Mouse (Mus musculus) forebrain, embryonic 15.5 days (tissue): ENCODE measurements around the gene Rex1bd. TPM values are rescaled to one million over a fixed set of nuclear protein-coding genes. Genes with fewer than 3 reads are reported as not detected.

Experiments
- ATAC-seq: fragments of 200-750 bp; cut with Nextera tagmentation; replicated peaks from 2 replicates; pipeline ENCODE4 v1.8.0; 2017; ENCODE audit warnings: mild to moderate bottlenecking, moderate TSS enrichment, moderate library complexity
- H3K27ac ChIP-seq: fragments of 300-500 bp; sonication (generic); replicated peaks from 2 replicates; pipeline ENCODE4 v1.5.1; 2015; ENCODE audit warnings: mild to moderate bottlenecking, inconsistent platforms
- H3K27me3 ChIP-seq: fragments of 300-500 bp; sonication (generic); 2 replicates; pipeline ENCODE4 v1.6.1; 2015; ENCODE audit warnings: inconsistent platforms
- H3K36me3 ChIP-seq: fragments of 300-500 bp; sonication (generic); 2 replicates; pipeline ENCODE4 v1.6.1; 2015; ENCODE audit warnings: mild to moderate bottlenecking, inconsistent platforms
- H3K4me1 ChIP-seq: fragments of 300-500 bp; sonication (generic); 2 replicates; pipeline ENCODE4 v1.6.1; 2015; ENCODE audit warnings: inconsistent platforms
- H3K4me2 ChIP-seq: fragments of 300-500 bp; sonication (generic); replicated peaks from 2 replicates; pipeline ENCODE4 v1.6.1; 2015; ENCODE audit warnings: mild to moderate bottlenecking, inconsistent platforms
- H3K4me3 ChIP-seq: fragments of 300-500 bp; sonication (generic); 2 replicates; pipeline ENCODE4 v1.5.1; 2015; ENCODE audit warnings: mild to moderate bottlenecking, inconsistent platforms
- H3K9ac ChIP-seq: fragments of 300-500 bp; sonication (generic); replicated peaks from 2 replicates; pipeline ENCODE4 v1.6.1; 2015; ENCODE audit warnings: mild to moderate bottlenecking, inconsistent platforms
- H3K9me3 ChIP-seq: fragments of 300-500 bp; sonication (generic); 2 replicates; pipeline ENCODE4 v1.6.1; 2016; ENCODE audit warnings: inconsistent platforms
- WGBS: fragments of 180-500 bp; shearing (Covaris S2); methylation state at CpG from one replicate; pipeline ENCODE4 v1.1.7; 2015; ENCODE audit warnings: mixed read lengths; 5-methylcytosine and 5-hydroxymethylcytosine counted together
- polyA plus RNA-seq: library from polyadenylated mRNA; unstranded; fragments of >200 nt; fragmentation: Nextera tagmentation; extraction: Ambion mirVana; gene quantifications from 2 replicates; pipeline ENCODE4 v1.2.1, GENCODE M21; 2015

Gene Rex1bd
- polyA plus RNA-seq = 164 and 176 TPM in 2 replicates

- peak within 1 kb of the TSS; percentile 96 for H3K27ac ChIP-seq
- H3K4me1 ChIP-seq = peaks cover 62% of the 10 kb centered on the region
- H3K4me3 ChIP-seq = peak within 1 kb of the TSS; percentile 92
Observed at GRCm38 (mm10) chr8:70506328-70507026, at the start of gene Rex1bd. Gene Rex1bd (minus strand): TSS chr8:70506752.

GRCm38 (mm10) chr8:70555079-70555747 lies 48.7 kb upstream of the Rex1bd start:
- Histone ChIP-seq H3K27ac (no peak overlapping the region), H3K4me3 (no peak overlapping the region), H3K36me3 (no peaks in the 10 kb centered on the region), H3K4me1 (peaks cover 16% of the 10 kb centered on the region), H3K9me3 (no peaks in the 10 kb centered on the region), H3K27me3 (no peaks in the 10 kb centered on the region), H3K4me2 (no peak overlapping the region), H3K9ac (no peak overlapping the region)
- WGBS = 88% methylated on average over 4 of the region's 4 CpGs
- no peak for ATAC-seq

More at GRCm38 (mm10) chr8:70506328-70507026, at the start of gene Rex1bd:
- Histone ChIP-seq H3K27me3 (peaks cover 16% of the 10 kb centered on the region), H3K9ac (peak within 1 kb of the TSS; percentile 98), H3K9me3 (no peaks in the 10 kb centered on the region), H3K36me3 (peaks cover 19% of the 10 kb centered on the region), H3K4me2 (peak within 1 kb of the TSS; percentile 69)
- peak; percentile 85 for ATAC-seq
- 3% methylated on average over 40 of the region's 40 CpGs for WGBS

GRCm38 (mm10) chr8:70553740-70554139 lies 47.2 kb upstream of the Rex1bd start:
- Histone ChIP-seq H3K27ac (peak overlapping the region; percentile 14; the same call in 1 of the 2 replicates), H3K4me3 (no peak overlapping the region), H3K9ac (no peak overlapping the region), H3K4me1 (peaks cover 16% of the 10 kb centered on the region), H3K4me2 (no peak overlapping the region), H3K36me3 (no peaks in the 10 kb centered on the region), H3K27me3 (no peaks in the 10 kb centered on the region), H3K9me3 (no peaks in the 10 kb centered on the region)
- ATAC-seq = 0 out of 2 replicates have a peak, but pooled peaks have one; percentile 30

DNA sequence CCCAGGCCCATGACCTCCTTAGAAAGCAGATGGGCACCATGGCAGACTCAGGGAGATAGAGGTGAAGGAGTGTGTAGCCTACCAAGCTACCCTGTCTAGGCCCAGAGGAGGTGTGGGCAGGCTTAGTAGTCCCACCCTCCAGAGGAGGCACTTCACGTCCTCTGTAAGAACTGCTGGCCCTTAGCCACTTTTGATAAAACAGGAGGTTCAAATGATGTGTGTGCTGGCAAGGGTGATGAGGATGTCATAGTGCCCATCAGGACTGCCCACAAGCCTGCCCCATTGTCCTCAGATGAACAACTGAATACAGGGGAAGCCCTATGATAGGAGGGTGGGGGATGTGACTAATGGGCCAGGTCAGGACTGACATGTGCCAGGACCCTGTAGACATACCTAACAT lies 46.3 kb upstream of the Rex1bd start:
- peaks cover 16% of the 10 kb centered on the region for H3K4me1 ChIP-seq
- H3K4me2 ChIP-seq = no peak overlapping the region
- H3K4me3 ChIP-seq = no peak overlapping the region
- H3K9me3 ChIP-seq = no peaks in the 10 kb centered on the region
- H3K27ac ChIP-seq = no peak overlapping the region
- no peaks in the 10 kb centered on the region for H3K27me3 ChIP-seq
- H3K9ac ChIP-seq = 0 out of 2 replicates have a peak overlapping the region, but pooled peaks have one; percentile 1
- H3K36me3 ChIP-seq = no peaks in the 10 kb centered on the region
- WGBS = 33% methylated on average over 1 of the region's 1 CpGs
- no peak for ATAC-seq

DNA sequence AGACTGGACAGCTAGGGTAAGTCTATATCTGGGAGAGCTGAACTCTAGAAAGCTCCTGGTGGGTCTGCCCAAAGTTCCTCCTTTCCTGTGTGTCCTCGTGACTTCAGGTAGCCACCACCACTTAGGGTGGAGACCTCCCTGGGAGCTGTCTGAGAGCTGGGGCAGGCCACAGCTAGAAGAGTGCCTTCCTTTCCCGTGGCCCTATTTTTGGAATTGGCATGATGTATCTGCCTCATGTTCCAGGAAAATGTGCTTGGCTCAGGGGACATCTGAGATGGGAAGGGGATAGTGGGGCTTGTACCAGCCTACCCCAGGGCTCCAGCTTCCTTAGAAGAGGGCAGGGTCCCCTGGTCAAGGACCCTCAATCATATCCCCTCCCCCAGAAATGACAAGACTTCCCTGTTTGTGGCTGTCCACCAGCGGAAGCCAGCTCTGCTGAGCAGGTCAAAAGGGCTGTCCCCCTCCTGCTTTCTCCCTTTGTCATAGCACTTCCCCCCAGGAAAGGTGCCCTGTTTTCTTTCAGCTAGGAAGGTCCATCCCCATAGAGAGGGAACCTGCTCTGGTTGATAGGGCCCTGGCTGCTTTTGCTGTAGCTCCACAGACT lies 45.1 kb upstream of the Rex1bd start:
- Histone ChIP-seq H3K4me2 (no peak overlapping the region), H3K27me3 (no peaks in the 10 kb centered on the region), H3K9ac (no peak overlapping the region), H3K9me3 (no peaks in the 10 kb centered on the region), H3K36me3 (no peaks in the 10 kb centered on the region), H3K27ac (no peak overlapping the region), H3K4me3 (no peak overlapping the region), H3K4me1 (peaks cover 16% of the 10 kb centered on the region)
- ATAC-seq = no peak
- 81% methylated on average over 3 of the region's 3 CpGs for WGBS

DNA sequence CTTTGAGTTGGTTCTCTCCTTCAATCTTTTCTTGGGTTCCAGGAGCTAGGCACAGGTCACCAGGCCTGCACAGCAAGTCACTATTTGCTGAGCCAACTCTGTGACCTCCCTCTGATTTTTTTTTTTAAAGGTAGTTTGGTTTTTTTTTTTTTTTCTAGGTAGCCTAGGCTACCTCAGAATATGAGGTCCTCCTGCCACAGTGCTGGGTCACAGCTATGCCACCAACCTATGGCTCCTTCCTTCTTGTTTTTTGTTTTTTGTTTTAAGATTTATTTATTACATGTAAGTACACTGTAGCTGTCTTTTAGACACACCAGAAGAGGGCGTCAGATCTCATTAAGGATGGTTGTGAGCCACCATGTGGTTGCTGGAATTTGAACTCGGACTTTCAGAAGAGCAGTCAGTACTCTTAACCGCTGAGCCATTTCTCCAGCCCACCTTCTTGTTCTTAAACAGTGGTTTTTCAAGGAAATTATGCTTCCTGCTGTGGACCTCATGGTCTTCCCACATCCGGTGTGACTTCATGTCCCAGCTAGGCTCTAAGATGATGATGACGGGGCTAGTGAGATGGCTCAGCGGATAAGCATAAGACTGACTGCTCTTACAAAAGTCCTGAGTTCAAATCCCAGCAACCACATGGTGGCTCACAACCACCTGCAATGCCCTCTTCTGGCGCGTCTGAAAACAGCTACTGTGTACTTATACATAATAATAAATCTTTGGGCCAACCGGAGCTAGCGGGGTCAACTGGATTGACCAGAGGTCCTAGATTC lies 43.0 kb upstream of the Rex1bd start:
- H3K9me3 ChIP-seq = no peaks in the 10 kb centered on the region
- no peaks in the 10 kb centered on the region for H3K27me3 ChIP-seq
- H3K36me3 ChIP-seq = no peaks in the 10 kb centered on the region
- H3K27ac ChIP-seq = no peak overlapping the region
- H3K4me2 ChIP-seq = no peak overlapping the region
- no peak overlapping the region for H3K9ac ChIP-seq
- 92% methylated on average over 10 of the region's 10 CpGs for WGBS
- H3K4me1 ChIP-seq = peaks cover 16% of the 10 kb centered on the region
- no peak overlapping the region for H3K4me3 ChIP-seq
- ATAC-seq = no peak

GRCm38 (mm10) chr8:70547762-70548161 lies 41.2 kb upstream of the Rex1bd start:
- Histone ChIP-seq H3K36me3 (no peaks in the 10 kb centered on the region), H3K4me1 (0 out of 2 replicates have a peak, but pooled peaks cover 4% of the 10 kb centered on the region), H3K9me3 (no peaks in the 10 kb centered on the region), H3K27me3 (no peaks in the 10 kb centered on the region), H3K27ac (no peak overlapping the region), H3K9ac (no peak overlapping the region), H3K4me2 (no peak overlapping the region), H3K4me3 (no peak overlapping the region)
- 88% methylated on average over 6 of the region's 6 CpGs for WGBS
- no peak for ATAC-seq

DNA sequence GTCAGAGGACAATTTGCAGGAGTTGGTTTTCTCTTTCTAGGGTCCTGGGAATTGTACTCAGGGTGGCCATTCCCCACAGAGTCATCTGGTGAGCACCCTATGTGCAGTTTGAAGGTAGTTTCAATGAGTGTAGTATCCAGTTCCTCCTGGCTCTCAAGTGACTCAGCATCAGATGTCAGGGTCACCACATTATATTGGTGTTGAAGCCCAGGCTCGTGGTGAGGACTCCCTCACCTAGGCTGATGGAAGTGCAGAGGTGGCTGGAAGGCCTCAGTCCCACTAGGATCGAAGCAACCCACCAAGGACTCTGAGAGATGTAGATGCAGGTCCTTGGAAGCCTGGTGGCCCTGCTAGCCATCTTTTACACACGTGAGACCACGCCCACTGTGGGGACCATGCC lies 39.9 kb upstream of the Rex1bd start:
- Histone ChIP-seq H3K9me3 (no peaks in the 10 kb centered on the region), H3K36me3 (no peaks in the 10 kb centered on the region), H3K4me1 (peaks cover 10% of the 10 kb centered on the region), H3K27ac (no peak overlapping the region), H3K4me3 (no peak overlapping the region), H3K4me2 (no peak overlapping the region), H3K9ac (no peak overlapping the region), H3K27me3 (no peaks in the 10 kb centered on the region)
- ATAC-seq = no peak
- WGBS = 92% methylated on average over 4 of the region's 4 CpGs

- no peaks in the 10 kb centered on the region for H3K27me3 ChIP-seq
- H3K4me3 ChIP-seq = no peak overlapping the region
- no peak for ATAC-seq
- WGBS = 81% methylated on average over 6 of the region's 6 CpGs
- H3K9me3 ChIP-seq = no peaks in the 10 kb centered on the region
- H3K27ac ChIP-seq = no peak overlapping the region
- no peaks in the 10 kb centered on the region for H3K36me3 ChIP-seq
- peaks cover 25% of the 10 kb centered on the region for H3K4me1 ChIP-seq
- H3K9ac ChIP-seq = no peak overlapping the region
- H3K4me2 ChIP-seq = no peak overlapping the region
Observed at GRCm38 (mm10) chr8:70544200-70544687, 37.7 kb upstream of the Rex1bd start.

DNA sequence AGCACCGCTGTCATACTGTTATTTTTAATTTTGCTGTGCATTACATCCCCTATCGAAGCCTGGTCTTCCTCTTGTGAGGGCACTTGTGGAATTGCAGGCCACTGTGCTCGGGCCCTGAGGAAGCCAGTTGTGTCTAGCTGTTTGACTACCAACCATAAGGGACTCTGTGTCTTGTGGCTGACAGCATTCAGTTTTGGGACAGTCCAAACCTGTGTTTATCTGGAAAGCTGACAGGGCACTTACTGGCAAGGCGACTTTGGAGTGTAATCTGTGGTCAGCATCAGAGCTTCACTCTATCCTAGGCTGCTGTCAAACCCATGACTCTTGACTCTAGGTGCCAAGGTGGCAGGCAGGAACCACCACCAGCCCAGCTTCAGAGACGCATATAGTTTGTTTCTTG lies 34.5 kb upstream of the Rex1bd start:
- ATAC-seq = no peak
- Histone ChIP-seq H3K4me3 (peak overlapping the region; percentile 90; the same call in 1 of the 2 replicates), H3K36me3 (peaks cover 11% of the 10 kb centered on the region), H3K4me1 (peaks cover 31% of the 10 kb centered on the region), H3K27ac (no peak overlapping the region), H3K27me3 (no peaks in the 10 kb centered on the region), H3K4me2 (peak overlapping the region; percentile 85), H3K9ac (no peak overlapping the region; the same call in 1 of the 2 replicates), H3K9me3 (no peaks in the 10 kb centered on the region)
- WGBS = 88% methylated on average over 5 of the region's 5 CpGs

DNA sequence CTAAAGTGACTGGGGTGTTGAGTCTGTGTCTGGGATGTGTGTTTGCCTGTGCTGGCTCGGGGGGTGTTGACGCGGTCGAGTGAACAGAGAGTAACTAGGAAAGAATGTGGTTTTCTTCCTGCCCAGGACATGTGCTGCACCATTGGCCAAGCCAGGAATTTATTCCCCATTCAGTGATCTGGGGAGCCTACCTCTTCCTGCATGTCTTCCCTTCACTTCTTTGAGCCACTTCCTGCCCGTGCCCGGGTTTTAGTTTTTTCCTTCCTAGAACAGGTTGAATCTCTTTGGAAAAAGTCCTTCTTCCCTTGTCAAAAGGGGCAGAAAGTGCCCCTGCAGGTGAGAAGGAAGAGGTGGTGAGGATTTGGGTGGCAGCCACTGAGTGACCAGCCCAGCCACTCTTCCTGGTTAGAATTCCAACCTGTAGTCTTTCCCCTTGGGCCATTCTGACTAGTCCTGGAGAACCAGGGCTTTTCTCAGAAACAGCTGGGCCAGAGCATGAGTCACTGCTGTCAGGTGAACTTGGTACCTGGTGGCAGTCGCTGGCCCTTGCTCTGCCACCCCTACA lies 34.0 kb upstream of the Rex1bd start:
- Histone ChIP-seq H3K27ac (no peak overlapping the region), H3K27me3 (no peaks in the 10 kb centered on the region), H3K9ac (peak overlapping the region; percentile 90), H3K4me3 (peak overlapping the region; percentile 90), H3K4me2 (peak overlapping the region; percentile 85), H3K36me3 (peaks cover 15% of the 10 kb centered on the region), H3K4me1 (peaks cover 31% of the 10 kb centered on the region), H3K9me3 (no peaks in the 10 kb centered on the region)
- no peak for ATAC-seq
- 54% methylated on average over 7 of the region's 7 CpGs for WGBS
